Mouse (Mus musculus): ENCODE results near the gene Psip1. TPM values are rescaled to one million over a fixed set of nuclear protein-coding genes. Genes with fewer than 3 reads are reported as not detected.
"Not testable (repeated sequence)": the region's sequence is repeated elsewhere in the genome, so short reads cannot be mapped to it uniquely, and the experiment has no call there.

Psip1 gene
- polyA plus RNA-seq, 1 experiment from 2014 or later = 119 TPM

- 0 out of 2 replicates have a peak overlapping the region, but pooled peaks have one; percentile 50 for H3K9ac ChIP-seq
- no peaks in the 10 kb centered on the region for H3K36me3 ChIP-seq
- peak overlapping the region; percentile 74 for H3K4me2 ChIP-seq
- peaks cover 8% of the 10 kb centered on the region; the same call in 1 of the 2 replicates for H3K4me1 ChIP-seq (replicated peaks)
- WGBS = 10% methylated on average over 22 of the region's 22 CpGs
- peak overlapping the region; percentile 27 for H3K4me3 ChIP-seq
- H3K27me3 ChIP-seq (replicated peaks) = no peaks in the 10 kb centered on the region
- H3K9me3 ChIP-seq (replicated peaks) = no peaks in the 10 kb centered on the region
- no peak overlapping the region for H3K27ac ChIP-seq (ENCODE audit: poor library complexity, severe bottlenecking)
- no peak for ATAC-seq (ENCODE audit: insufficient number of reproducible peaks, low FRiP score)
These were observed 14.1 kb upstream of the Psip1 start for GRCm38 (mm10) chr4:83500154-83501036.

GRCm38 (mm10) chr4:83497013-83497412, 10.8 kb upstream of the Psip1 start:
- not testable (repeated sequence) for H3K36me3 ChIP-seq; H3K4me1 ChIP-seq (replicated peaks); H3K9me3 ChIP-seq (replicated peaks); H3K4me3 ChIP-seq; H3K4me2 ChIP-seq; H3K27ac ChIP-seq (ENCODE audit: poor library complexity, severe bottlenecking); H3K9ac ChIP-seq; ATAC-seq (ENCODE audit: insufficient number of reproducible peaks, low FRiP score); H3K27me3 ChIP-seq (replicated peaks)
- 80% methylated on average over 5 of the region's 5 CpGs for WGBS

GRCm38 (mm10) chr4:83493112-83493511, 6.9 kb upstream of the Psip1 start:
- Histone ChIP-seq H3K4me3 (no peak overlapping the region), H3K9ac (no peak overlapping the region), H3K9me3 (replicated peaks) (no peaks in the 10 kb centered on the region), H3K4me2 (no peak overlapping the region), H3K4me1 (replicated peaks) (no peaks in the 10 kb centered on the region), H3K27ac (ENCODE audit: poor library complexity, severe bottlenecking) (no peak overlapping the region), H3K27me3 (replicated peaks) (no peaks in the 10 kb centered on the region), H3K36me3 (no peaks in the 10 kb centered on the region)
- 94% methylated on average over 1 of the region's 1 CpGs for WGBS
- no peak for ATAC-seq (ENCODE audit: insufficient number of reproducible peaks, low FRiP score)

GRCm38 (mm10) chr4:83489121-83489520, 2.9 kb upstream of the Psip1 start:
- H3K27me3 ChIP-seq (replicated peaks) = no peaks in the 10 kb centered on the region
- H3K9ac ChIP-seq = no peak overlapping the region
- H3K4me2 ChIP-seq = no peak overlapping the region
- no peaks in the 10 kb centered on the region for H3K9me3 ChIP-seq (replicated peaks)
- H3K27ac ChIP-seq (ENCODE audit: poor library complexity, severe bottlenecking) = no peak overlapping the region
- no peak for ATAC-seq (ENCODE audit: insufficient number of reproducible peaks, low FRiP score)
- no peaks in the 10 kb centered on the region; the same call in 1 of the 2 replicates for H3K36me3 ChIP-seq
- 28% methylated on average over 5 of the region's 5 CpGs for WGBS
- H3K4me3 ChIP-seq = no peak overlapping the region
- peaks cover 10% of the 10 kb centered on the region for H3K4me1 ChIP-seq (replicated peaks)

GRCm38 (mm10) chr4:83485735-83486116, 533 bp downstream of the Psip1 start:
- peak overlapping the region; percentile 94 for H3K27ac ChIP-seq (ENCODE audit: poor library complexity, severe bottlenecking)
- H3K27me3 ChIP-seq (replicated peaks) = no peaks in the 10 kb centered on the region
- peaks cover 12% of the 10 kb centered on the region for H3K4me1 ChIP-seq (replicated peaks)
- WGBS = 1% methylated on average over 21 of the region's 40 CpGs
- peak overlapping the region; percentile 72 for H3K4me2 ChIP-seq
- no peaks in the 10 kb centered on the region for H3K9me3 ChIP-seq (replicated peaks)
- H3K4me3 ChIP-seq = peak overlapping the region; percentile 82
- peaks cover 23% of the 10 kb centered on the region for H3K36me3 ChIP-seq
- peak overlapping the region; percentile 85 for H3K9ac ChIP-seq
- ATAC-seq (ENCODE audit: insufficient number of reproducible peaks, low FRiP score) = peak; percentile 91

GRCm38 (mm10) chr4:83485250-83485649, 1.0 kb downstream of the Psip1 start:
- Histone ChIP-seq H3K9me3 (replicated peaks) (no peaks in the 10 kb centered on the region), H3K4me3 (peak overlapping the region; percentile 82), H3K4me2 (peak overlapping the region; percentile 72), H3K36me3 (peaks cover 24% of the 10 kb centered on the region), H3K27ac (ENCODE audit: poor library complexity, severe bottlenecking) (peak overlapping the region; percentile 94; the same call in 1 of the 2 replicates), H3K4me1 (replicated peaks) (peaks cover 12% of the 10 kb centered on the region), H3K27me3 (replicated peaks) (no peaks in the 10 kb centered on the region), H3K9ac (peak overlapping the region; percentile 85)
- 32% methylated on average over 12 of the region's 12 CpGs for WGBS
- no peak for ATAC-seq (ENCODE audit: insufficient number of reproducible peaks, low FRiP score)

GRCm38 (mm10) chr4:83468208-83468607, 18.1 kb downstream of the Psip1 start:
- Histone ChIP-seq H3K4me3 (no peak overlapping the region), H3K4me2 (no peak overlapping the region), H3K27ac (ENCODE audit: poor library complexity, severe bottlenecking) (no peak overlapping the region), H3K36me3 (peaks cover 70% of the 10 kb centered on the region), H3K4me1 (replicated peaks) (peaks cover 15% of the 10 kb centered on the region), H3K27me3 (replicated peaks) (no peaks in the 10 kb centered on the region), H3K9ac (no peak overlapping the region), H3K9me3 (replicated peaks) (no peaks in the 10 kb centered on the region)
- WGBS = 62% methylated on average over 3 of the region's 3 CpGs
- ATAC-seq (ENCODE audit: insufficient number of reproducible peaks, low FRiP score) = no peak

GRCm38 (mm10) chr4:83467615-83468014, 18.6 kb downstream of the Psip1 start:
- Histone ChIP-seq H3K4me3 (no peak overlapping the region), H3K9ac (no peak overlapping the region), H3K27me3 (replicated peaks) (no peaks in the 10 kb centered on the region), H3K4me1 (replicated peaks) (peaks cover 15% of the 10 kb centered on the region), H3K27ac (ENCODE audit: poor library complexity, severe bottlenecking) (no peak overlapping the region), H3K4me2 (no peak overlapping the region), H3K9me3 (replicated peaks) (no peaks in the 10 kb centered on the region), H3K36me3 (peaks cover 71% of the 10 kb centered on the region)
- no peak for ATAC-seq (ENCODE audit: insufficient number of reproducible peaks, low FRiP score)
- WGBS = 83% methylated on average over 7 of the region's 7 CpGs

- Histone ChIP-seq H3K4me2 (no peak overlapping the region), H3K9ac (no peak overlapping the region), H3K4me1 (replicated peaks) (peaks cover 5% of the 10 kb centered on the region), H3K4me3 (no peak overlapping the region), H3K27me3 (replicated peaks) (no peaks in the 10 kb centered on the region), H3K36me3 (peaks cover 59% of the 10 kb centered on the region), H3K27ac (ENCODE audit: poor library complexity, severe bottlenecking) (no peak overlapping the region), H3K9me3 (replicated peaks) (no peaks in the 10 kb centered on the region)
- no peak for ATAC-seq (ENCODE audit: insufficient number of reproducible peaks, low FRiP score)
- WGBS = 85% methylated on average over 7 of the region's 7 CpGs
These were observed 21.4 kb downstream of the Psip1 start for GRCm38 (mm10) chr4:83464827-83465226.

- H3K4me3 ChIP-seq = no peak overlapping the region
- no peak for ATAC-seq (ENCODE audit: insufficient number of reproducible peaks, low FRiP score)
- WGBS = 87% methylated on average over 5 of the region's 5 CpGs
- H3K36me3 ChIP-seq = peaks cover 59% of the 10 kb centered on the region
- H3K9me3 ChIP-seq (replicated peaks) = no peaks in the 10 kb centered on the region
- no peaks in the 10 kb centered on the region for H3K27me3 ChIP-seq (replicated peaks)
- H3K27ac ChIP-seq (ENCODE audit: poor library complexity, severe bottlenecking) = no peak overlapping the region
- H3K4me1 ChIP-seq (replicated peaks) = no peaks in the 10 kb centered on the region
- no peak overlapping the region for H3K9ac ChIP-seq
- H3K4me2 ChIP-seq = no peak overlapping the region
These were observed 26.2 kb downstream of the Psip1 start for GRCm38 (mm10) chr4:83460106-83460505.

GRCm38 (mm10) chr4:83450785-83451184, 35.5 kb downstream of the Psip1 start:
- Histone ChIP-seq H3K4me2 (no peak overlapping the region), H3K4me3 (no peak overlapping the region), H3K36me3 (peaks cover 51% of the 10 kb centered on the region), H3K4me1 (replicated peaks) (no peaks in the 10 kb centered on the region), H3K9me3 (replicated peaks) (no peaks in the 10 kb centered on the region), H3K9ac (no peak overlapping the region), H3K27me3 (replicated peaks) (no peaks in the 10 kb centered on the region), H3K27ac (ENCODE audit: poor library complexity, severe bottlenecking) (no peak overlapping the region)
- no peak for ATAC-seq (ENCODE audit: insufficient number of reproducible peaks, low FRiP score)
- WGBS = 94% methylated on average over 4 of the region's 4 CpGs
